8 mouse cellular contexts compared by ENCODE assay signal in the genomic region with DNA sequence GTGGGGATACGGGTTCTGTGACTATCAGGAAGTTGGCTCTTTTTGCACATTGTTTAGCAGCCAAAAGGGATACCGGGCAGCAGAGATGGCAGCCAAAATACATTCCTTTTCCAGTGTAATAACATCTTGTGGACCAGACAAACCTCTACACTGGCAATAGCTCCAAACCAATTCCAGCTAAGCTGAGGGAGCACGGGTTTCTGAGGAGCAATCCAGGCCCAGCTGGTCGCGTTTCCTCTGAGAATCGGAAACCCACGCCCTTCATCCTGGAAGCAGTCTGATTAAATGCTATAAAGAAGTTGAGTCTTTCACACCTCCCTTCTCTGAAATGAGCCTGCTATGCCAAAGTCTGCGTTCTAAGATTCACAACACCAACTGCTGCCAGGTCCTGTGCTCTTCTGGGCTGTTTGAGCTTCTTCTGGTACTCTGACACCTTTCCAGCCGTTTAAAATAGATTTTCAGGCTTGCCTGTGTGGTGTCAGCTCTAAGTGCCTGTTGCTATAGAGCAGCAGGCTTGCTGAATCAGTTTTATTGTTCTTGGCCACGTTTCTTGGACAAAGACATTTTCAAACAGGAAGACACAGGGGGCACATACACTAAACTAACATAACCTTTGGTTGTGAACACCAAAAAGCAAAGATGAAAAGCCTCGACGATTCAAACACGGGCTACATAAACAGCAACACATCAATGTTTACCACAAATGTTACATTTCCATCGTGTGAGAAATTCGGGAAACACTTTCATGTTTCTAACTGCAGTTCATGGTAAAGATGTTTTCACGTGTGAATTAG.
DNase-seq lines count a peak whose midpoint lies in the region; ATAC-seq and TF ChIP-seq lines count a peak whose summit lies in the region.

No protein-coding gene starts in this region.

- WGBS in liver, adult 2 months, result 25% methylated on average over 16 of the region's 16 CpGs
- 36% methylated on average over 16 of the region's 16 CpGs for WGBS in forebrain, embryonic 13.5 days
- whole genome bisulfite sequencing in hindbrain, embryonic 11.5 days, result 53% methylated on average over 16 of the region's 16 CpGs
- WGBS in small intestine, adult 2 months, result 16% methylated on average over 16 of the region's 16 CpGs
- WGBS in thymus, adult 2 months, result 81% methylated on average over 16 of the region's 16 CpGs

- TF ChIP-seq CTCF in liver, adult 2 months (IDR thresholded peaks at IDR 0.05; ENCODE audit: low read depth, low read length), result no peak
- no peak for TF ChIP-seq CTCF in small intestine, adult 2 months (IDR thresholded peaks at IDR 0.05; ENCODE audit: extremely low read depth, insufficient read length, insufficient replicate concordance, low read depth, low read length)
- no peak for TF ChIP-seq CTCF in thymus, adult 2 months (IDR thresholded peaks at IDR 0.05; ENCODE audit: borderline replicate concordance, control insufficient read depth, extremely low read depth, insufficient read depth, low read length, poor library complexity)

- peaks cover 6% of the 10 kb centered on the region; the same call in 1 of the 2 replicates for H3K36me3 ChIP-seq in liver, adult 2 months (ENCODE audit: control insufficient read depth, insufficient read depth, low read length)
- H3K36me3 ChIP-seq in forebrain, embryonic 13.5 days (ENCODE audit: poor library complexity, severe bottlenecking), result no peaks in the 10 kb centered on the region
- H3K36me3 ChIP-seq in hindbrain, embryonic 11.5 days (ENCODE audit: control insufficient read depth, insufficient read depth, low read length), result no peaks in the 10 kb centered on the region
- peaks cover 5% of the 10 kb centered on the region for H3K36me3 ChIP-seq in small intestine, adult 2 months (ENCODE audit: control insufficient read depth, insufficient read depth, low read length)
- H3K36me3 ChIP-seq in thymus, adult 2 months (ENCODE audit: control insufficient read depth, insufficient read depth, low read length), result peaks cover 4% of the 10 kb centered on the region

- peak; percentile 61; the same call in 1 of the 2 replicates for ATAC-seq in forebrain, embryonic 13.5 days
- ATAC-seq in hindbrain, embryonic 11.5 days (ENCODE audit: low FRiP score), result no peak
- ATAC-seq in monocyte, adult 5-6 weeks (replicated peaks; ENCODE audit: insufficient number of reproducible peaks, low FRiP score, low TSS enrichment, poor library complexity, severe bottlenecking), result no peak

- peaks cover 9% of the 10 kb centered on the region for H3K4me1 ChIP-seq in liver, adult 2 months (ENCODE audit: control insufficient read depth, insufficient read depth, low read length)
- peaks cover 23% of the 10 kb centered on the region for H3K4me1 ChIP-seq in forebrain, embryonic 13.5 days
- H3K4me1 ChIP-seq in hindbrain, embryonic 11.5 days (replicated peaks; ENCODE audit: control insufficient read depth, insufficient read depth, low read length), result no peaks in the 10 kb centered on the region
- peaks cover 12% of the 10 kb centered on the region; the same call in 1 of the 2 replicates for H3K4me1 ChIP-seq in small intestine, adult 2 months (ENCODE audit: control insufficient read depth, insufficient read depth, insufficient read length, low read length)
- H3K4me1 ChIP-seq in thymus, adult 2 months (replicated peaks; ENCODE audit: control insufficient read depth, insufficient read depth, low read length), result peaks cover 2% of the 10 kb centered on the region; the same call in 1 of the 2 replicates

- no peaks in the 10 kb centered on the region for H3K9me3 ChIP-seq in forebrain, embryonic 13.5 days (replicated peaks)
- no peaks in the 10 kb centered on the region for H3K9me3 ChIP-seq in hindbrain, embryonic 11.5 days (ENCODE audit: control insufficient read depth, low read length)

- H3K9ac ChIP-seq in liver, adult 2 months (ENCODE audit: low read depth, low read length), result no peak overlapping the region
- H3K9ac ChIP-seq in forebrain, embryonic 13.5 days, result no peak overlapping the region
- no peak overlapping the region for H3K9ac ChIP-seq in hindbrain, embryonic 11.5 days (ENCODE audit: low read depth, low read length)

- intact Hi-C loops in left cerebral cortex, postnatal 25 days (cut with DNase I), result loop anchor here (2.0 kb wide), 2 partner anchors 30 to 94 kb away; a partner anchor contains a TSS

- H3K79me2 ChIP-seq in liver, adult 2 months (ENCODE audit: control insufficient read depth, insufficient read depth, low read length), result peaks cover 7% of the 10 kb centered on the region; the same call in 1 of the 2 replicates

- no peaks in the 10 kb centered on the region for H3K27me3 ChIP-seq in liver, adult 2 months (ENCODE audit: control insufficient read depth, insufficient read depth, low read length)
- H3K27me3 ChIP-seq in forebrain, embryonic 13.5 days, result no peaks in the 10 kb centered on the region
- H3K27me3 ChIP-seq in hindbrain, embryonic 11.5 days (ENCODE audit: control insufficient read depth, insufficient read depth, low read length), result no peaks in the 10 kb centered on the region
- no peaks in the 10 kb centered on the region for H3K27me3 ChIP-seq in small intestine, adult 2 months (ENCODE audit: control insufficient read depth, insufficient read depth, low read length)
- no peaks in the 10 kb centered on the region for H3K27me3 ChIP-seq in thymus, adult 2 months (ENCODE audit: control insufficient read depth, insufficient read depth, low read length)

- no peak for TF ChIP-seq POLR2A in liver, adult 2 months (IDR thresholded peaks at IDR 0.05; ENCODE audit: extremely low read depth, insufficient read depth, low read length)
- no peak for TF ChIP-seq POLR2A in small intestine, adult 2 months (IDR thresholded peaks at IDR 0.05; ENCODE audit: low read depth, low read length)
- TF ChIP-seq POLR2A in thymus, adult 2 months (IDR thresholded peaks at IDR 0.05; ENCODE audit: control insufficient read depth, extremely low read depth, insufficient read depth, low read length, poor library complexity), result no peak

- no peak overlapping the region for H3K4me2 ChIP-seq in forebrain, embryonic 13.5 days
- H3K4me2 ChIP-seq in hindbrain, embryonic 11.5 days (replicated peaks; ENCODE audit: low read depth, low read length), result no peak overlapping the region

- H3K27ac ChIP-seq in liver, adult 2 months (replicated peaks; ENCODE audit: insufficient read depth, low read depth, low read length), result peak overlapping the region; percentile 22
- peak overlapping the region; percentile 32 for H3K27ac ChIP-seq in forebrain, embryonic 13.5 days
- no peak overlapping the region; the same call in 1 of the 2 replicates for H3K27ac ChIP-seq in hindbrain, embryonic 11.5 days (ENCODE audit: low read depth, low read length)
- H3K27ac ChIP-seq in small intestine, adult 2 months (ENCODE audit: insufficient read depth, low read depth, low read length), result peak overlapping the region; percentile 4
- H3K27ac ChIP-seq in thymus, adult 2 months (ENCODE audit: control insufficient read depth, insufficient read depth, low read length), result no peak overlapping the region

- H3K4me3 ChIP-seq in liver, adult 2 months (ENCODE audit: insufficient read depth, low read depth, low read length), result no peak overlapping the region
- no peak overlapping the region for H3K4me3 ChIP-seq in forebrain, embryonic 13.5 days
- no peak overlapping the region for H3K4me3 ChIP-seq in hindbrain, embryonic 11.5 days (ENCODE audit: low read depth, low read length)
- H3K4me3 ChIP-seq in small intestine, adult 2 months (ENCODE audit: low read depth, low read length), result no peak overlapping the region
- H3K4me3 ChIP-seq in thymus, adult 2 months (ENCODE audit: control insufficient read depth, insufficient read depth, low read length), result no peak overlapping the region

- peak; percentile 24 for DNase-seq in liver, adult 2 months (ENCODE audit: extremely low read depth, low read depth, low spot score)
- DNase-seq in liver, result no peak
- peak; percentile 30 for DNase-seq in hindbrain, embryonic 11.5 days (ENCODE audit: low spot score)
- DNase-seq in left cerebral cortex, postnatal 25 days (ENCODE audit: low spot score in 2 of 2), result peak; percentile 57 to 91
- no peak for DNase-seq in thymus, adult 2 months

Comparison
In these comparisons a context has a peak if more than half of its experiments do, and no peak if none do; other contexts are left out.
1. DNase-seq: peak in liver, adult 2 months (single experiment), hindbrain, embryonic 11.5 days (single experiment) and left cerebral cortex, postnatal 25 days (2 of 2); none in liver (single experiment) and thymus, adult 2 months (single experiment).
2. H3K27ac ChIP-seq: peak in liver, adult 2 months (single experiment), forebrain, embryonic 13.5 days (single experiment) and small intestine, adult 2 months (single experiment); none in hindbrain, embryonic 11.5 days (single experiment) and thymus, adult 2 months (single experiment).